Comparison of ENCODE assay signal across 8 mouse cellular contexts in genomic region chr14:25694569-25694897, GRCm38 (mm10). TPM values are rescaled to one million over a fixed set of nuclear protein-coding genes. Genes with fewer than 3 reads are reported as not detected.
A peak's percentile ranks its signal among the peaks of the same experiment; 100 is the strongest.
DNase-seq lines count a peak whose midpoint lies in the region; ATAC-seq lines count a peak whose summit lies in the region.

No protein-coding gene starts in this region.

- H3K4me2 ChIP-seq in hindbrain, embryonic 12.5 days (replicated peaks) = peak overlapping the region; percentile 94
- H3K4me2 ChIP-seq in limb, embryonic 15.5 days = peak overlapping the region; percentile 90
- H3K4me2 ChIP-seq in neural tube, embryonic 12.5 days (replicated peaks) = peak overlapping the region; percentile 78

- peak overlapping the region; percentile 78 for H3K4me3 ChIP-seq in erythroblast, embryonic 14.5 days (replicated peaks)
- H3K4me3 ChIP-seq in hindbrain, embryonic 12.5 days = peak overlapping the region; percentile 66
- peak overlapping the region; percentile 91 for H3K4me3 ChIP-seq in limb, embryonic 15.5 days
- peak overlapping the region; percentile 85 for H3K4me3 ChIP-seq in neural tube, embryonic 12.5 days

- peak; percentile 3 for DNase-seq in c-Kit-positive CD71-positive TER-119-negative erythroid progenitor cells, embryonic 14.5 days (ENCODE audit: low read depth)
- no peak for DNase-seq in T-cell, adult 2 months (ENCODE audit: low spot score)
- DNase-seq in spleen, adult 18-20 months = no peak

- ATAC-seq in erythroblast, adult 5-6 weeks (replicated peaks; ENCODE audit: low FRiP score, poor library complexity, severe bottlenecking) = no peak
- peak; percentile 51 for ATAC-seq in hindbrain, embryonic 12.5 days (ENCODE audit: low FRiP score)
- no peak for ATAC-seq in limb, embryonic 15.5 days (ENCODE audit: insufficient number of reproducible peaks, low FRiP score, low TSS enrichment, low read depth)
- ATAC-seq in neural tube, embryonic 12.5 days (ENCODE audit: low FRiP score, low read depth) = peak; percentile 65

- H3K27ac ChIP-seq in hindbrain, embryonic 12.5 days = no peak overlapping the region
- H3K27ac ChIP-seq in limb, embryonic 15.5 days = peak overlapping the region; percentile 59; the same call in 1 of the 2 replicates
- no peak overlapping the region for H3K27ac ChIP-seq in neural tube, embryonic 12.5 days

- no peaks in the 10 kb centered on the region for H3K27me3 ChIP-seq in erythroblast, embryonic 14.5 days (ENCODE audit: control insufficient read depth)
- no peaks in the 10 kb centered on the region for H3K27me3 ChIP-seq in hindbrain, embryonic 12.5 days
- no peaks in the 10 kb centered on the region for H3K27me3 ChIP-seq in limb, embryonic 15.5 days
- no peaks in the 10 kb centered on the region for H3K27me3 ChIP-seq in neural tube, embryonic 12.5 days (replicated peaks)

- H3K9me3 ChIP-seq in erythroblast, embryonic 14.5 days (ENCODE audit: control insufficient read depth, low read length) = no peaks in the 10 kb centered on the region
- no peaks in the 10 kb centered on the region for H3K9me3 ChIP-seq in hindbrain, embryonic 12.5 days (replicated peaks)
- no peaks in the 10 kb centered on the region for H3K9me3 ChIP-seq in limb, embryonic 15.5 days
- no peaks in the 10 kb centered on the region for H3K9me3 ChIP-seq in neural tube, embryonic 12.5 days

- H3K9ac ChIP-seq in hindbrain, embryonic 12.5 days = peak overlapping the region; percentile 74
- H3K9ac ChIP-seq in limb, embryonic 15.5 days = peak overlapping the region; percentile 87
- H3K9ac ChIP-seq in neural tube, embryonic 12.5 days = peak overlapping the region; percentile 80

- H3K36me3 ChIP-seq in erythroblast, embryonic 14.5 days (ENCODE audit: control insufficient read depth) = peaks cover 34% of the 10 kb centered on the region
- peaks cover 30% of the 10 kb centered on the region for H3K36me3 ChIP-seq in hindbrain, embryonic 12.5 days
- H3K36me3 ChIP-seq in limb, embryonic 15.5 days = peaks cover 35% of the 10 kb centered on the region
- peaks cover 31% of the 10 kb centered on the region for H3K36me3 ChIP-seq in neural tube, embryonic 12.5 days

- WGBS in hindbrain, embryonic 12.5 days = under 1% methylated on average over 10 of the region's 10 CpGs
- WGBS in limb, embryonic 15.5 days = 2% methylated on average over 10 of the region's 10 CpGs
- 4% methylated on average over 10 of the region's 10 CpGs for WGBS in neural tube, embryonic 12.5 days

- H3K4me1 ChIP-seq in erythroblast, embryonic 14.5 days (ENCODE audit: control insufficient read depth) = peaks cover 31% of the 10 kb centered on the region
- H3K4me1 ChIP-seq in hindbrain, embryonic 12.5 days = peaks cover 10% of the 10 kb centered on the region
- peaks cover 33% of the 10 kb centered on the region for H3K4me1 ChIP-seq in limb, embryonic 15.5 days
- peaks cover 20% of the 10 kb centered on the region for H3K4me1 ChIP-seq in neural tube, embryonic 12.5 days

RNA-seq across cellular contexts. Expression of gene Ppif, which starts 0.6 kb away (rescaled TPM):
- polyA plus RNA-seq in erythroblast, embryonic 14.5 days (2012) = 0.67 and 0.71 TPM in 2 replicates
- total RNA-seq in erythroblast, adult 5-6 weeks (2015; ENCODE audit: low replicate concordance) = 11.7 and 16.5 TPM in 2 replicates
- total RNA-seq in erythroblast, adult 5-6 weeks (2017; ENCODE audit: low replicate concordance) = 2.6 and 4.7 TPM in 2 replicates
- 26.2 and 29.6 TPM in 2 replicates for polyA plus RNA-seq in hindbrain, embryonic 12.5 days (2016; fragmentation: Nextera tagmentation; extraction: Ambion mirVana)
- 26.4 and 32.1 TPM in 2 replicates for polyA plus RNA-seq in limb, embryonic 15.5 days (2015; fragmentation: Nextera tagmentation; extraction: Ambion mirVana)
- 23.9 and 24.7 TPM in 2 replicates for polyA plus RNA-seq in neural tube, embryonic 12.5 days (2016; fragmentation: Nextera tagmentation; extraction: Ambion mirVana)

Comparison
In these comparisons a context has a peak if more than half of its experiments do, and no peak if none do; other contexts are left out.
1. ATAC-seq: peak in hindbrain, embryonic 12.5 days (single experiment) and neural tube, embryonic 12.5 days (single experiment); none in erythroblast, adult 5-6 weeks (single experiment) and limb, embryonic 15.5 days (single experiment).
2. RNA of gene Ppif, which starts 0.6 kb away (polyA plus RNA-seq): 26.4 to 32.1 TPM in limb, embryonic 15.5 days, 26.2 to 29.6 TPM in hindbrain, embryonic 12.5 days and 23.9 to 24.7 TPM in neural tube, embryonic 12.5 days; 0.67 to 0.71 TPM in erythroblast, embryonic 14.5 days; every median in the first group is over 10 times any median in the second.
3. Peak in every context shown above with its lines, with median percentiles within 50 percentile points of each other: H3K4me3 ChIP-seq, H3K4me2 ChIP-seq and H3K9ac ChIP-seq.